Mouse (Mus musculus): ENCODE data around the gene Rorb.

Rorb gene

GRCm38 (mm10) chr19:18887646-18888407, 223.2 kb downstream of the Rorb start:
- DNase-seq, result no peak

GRCm38 (mm10) chr19:18881162-18881561, 229.8 kb downstream of the Rorb start:
- no peak for DNase-seq
